Mouse (Mus musculus): ENCODE measurements around the gene Vmn1r55. TPM values are rescaled to one million over a fixed set of nuclear protein-coding genes. Genes with fewer than 3 reads are reported as not detected.
A peak's percentile ranks its signal among the peaks of the same experiment; 100 is the strongest.
"Not testable (repeated sequence)": the region's sequence is repeated elsewhere in the genome, so short reads cannot be mapped to it uniquely, and the experiment has no call there.

Vmn1r55 gene
- 0.01 TPM in 1 of 2 replicates, not detected in the other for polyA plus RNA-seq (2015; fragmentation: Nextera tagmentation; extraction: Ambion mirVana)

- H3K4me1 ChIP-seq (replicated peaks); H3K4me3 ChIP-seq; H3K4me2 ChIP-seq; H3K9me3 ChIP-seq; H3K27me3 ChIP-seq; ATAC-seq (ENCODE audit: low FRiP score); H3K9ac ChIP-seq; H3K27ac ChIP-seq; H3K36me3 ChIP-seq: not testable (repeated sequence)
These were observed at the start of gene Vmn1r55 for GRCm38 (mm10) chr7:5149570-5149969. Gene Vmn1r55, minus strand, starts transcription at chr7:5149670.

- not testable (repeated sequence) for H3K4me2 ChIP-seq; H3K4me3 ChIP-seq; H3K27ac ChIP-seq; H3K9me3 ChIP-seq; H3K9ac ChIP-seq; H3K27me3 ChIP-seq; H3K36me3 ChIP-seq; H3K4me1 ChIP-seq (replicated peaks); ATAC-seq (ENCODE audit: low FRiP score)
These were observed 47.2 kb upstream of the Vmn1r55 start, which contains the start of gene Vmn1r56 for GRCm38 (mm10) chr7:5196647-5197046. Gene Vmn1r56, minus strand, starts transcription at chr7:5196747.

GRCm38 (mm10) chr7:5125549-5126406 lies 23.7 kb downstream of the Vmn1r55 start, which contains the start of gene Rasl2-9:
Gene Rasl2-9, minus strand, starts transcription at chr7:5125950.
- Histone ChIP-seq H3K4me2 (peak within 1 kb of the TSS; percentile 60), H3K36me3 (no peaks in the 10 kb centered on the region), H3K4me1 (replicated peaks) (0 out of 2 replicates have a peak, but pooled peaks cover 5% of the 10 kb centered on the region), H3K27ac (no peak within 1 kb of the TSS), H3K9me3 (no peaks in the 10 kb centered on the region), H3K4me3 (peak within 1 kb of the TSS; percentile 41), H3K27me3 (peaks cover 3% of the 10 kb centered on the region; the same call in 1 of the 2 replicates), H3K9ac (peak within 1 kb of the TSS; percentile 70)
- peak; percentile 83; the same call in 1 of the 2 replicates for ATAC-seq (ENCODE audit: low FRiP score)
- WGBS, result 19% methylated on average over 42 of the region's 42 CpGs

- 89% methylated on average over 8 of the region's 8 CpGs for WGBS
- Histone ChIP-seq H3K4me2 (no peak overlapping the region), H3K4me3 (no peak overlapping the region), H3K36me3 (no peaks in the 10 kb centered on the region), H3K27me3 (peaks cover 3% of the 10 kb centered on the region; the same call in 1 of the 2 replicates), H3K9me3 (no peaks in the 10 kb centered on the region), H3K9ac (no peak overlapping the region), H3K27ac (no peak overlapping the region), H3K4me1 (replicated peaks) (0 out of 2 replicates have a peak, but pooled peaks cover 5% of the 10 kb centered on the region)
- ATAC-seq (ENCODE audit: low FRiP score), result no peak
These were observed 24.4 kb downstream of the Vmn1r55 start for GRCm38 (mm10) chr7:5125078-5125477.

GRCm38 (mm10) chr7:5116850-5117249 lies 32.6 kb downstream of the Vmn1r55 start, which contains the start of gene Rfpl4:
Gene Rfpl4, minus strand, starts transcription at chr7:5116950.
- Histone ChIP-seq H3K9ac (no peak within 1 kb of the TSS), H3K27me3 (no peaks in the 10 kb centered on the region), H3K4me2 (no peak within 1 kb of the TSS), H3K4me1 (replicated peaks) (no peaks in the 10 kb centered on the region), H3K27ac (no peak within 1 kb of the TSS), H3K4me3 (no peak within 1 kb of the TSS), H3K9me3 (no peaks in the 10 kb centered on the region), H3K36me3 (no peaks in the 10 kb centered on the region)
- no peak for ATAC-seq (ENCODE audit: low FRiP score)
- 94% methylated on average over 3 of the region's 3 CpGs for WGBS

- H3K27me3 ChIP-seq, result no peaks in the 10 kb centered on the region
These were observed 36.8 kb downstream of the Vmn1r55 start for GRCm38 (mm10) chr7:5112701-5113100.

GRCm38 (mm10) chr7:5109301-5109700 lies 40.2 kb downstream of the Vmn1r55 start:
- H3K9ac ChIP-seq, result no peak overlapping the region
- no peaks in the 10 kb centered on the region for H3K27me3 ChIP-seq
- no peak overlapping the region for H3K27ac ChIP-seq
- no peaks in the 10 kb centered on the region for H3K36me3 ChIP-seq
- H3K4me3 ChIP-seq, result no peak overlapping the region
- H3K4me2 ChIP-seq, result no peak overlapping the region
- H3K4me1 ChIP-seq (replicated peaks), result no peaks in the 10 kb centered on the region
- 92% methylated on average over 8 of the region's 8 CpGs for WGBS
- ATAC-seq (ENCODE audit: low FRiP score), result no peak
- H3K9me3 ChIP-seq, result no peaks in the 10 kb centered on the region

More at GRCm38 (mm10) chr7:5112701-5113100, 36.8 kb downstream of the Vmn1r55 start:
- ATAC-seq (ENCODE audit: low FRiP score), result no peak
- Histone ChIP-seq H3K27ac (no peak overlapping the region), H3K4me1 (replicated peaks) (no peaks in the 10 kb centered on the region), H3K4me2 (no peak overlapping the region), H3K4me3 (no peak overlapping the region), H3K36me3 (no peaks in the 10 kb centered on the region), H3K9ac (no peak overlapping the region), H3K9me3 (no peaks in the 10 kb centered on the region)
- WGBS, result 51% methylated on average over 3 of the region's 3 CpGs

- ATAC-seq (ENCODE audit: low FRiP score), result no peak
- Histone ChIP-seq H3K27ac (no peak overlapping the region), H3K9ac (no peak overlapping the region), H3K9me3 (no peaks in the 10 kb centered on the region), H3K36me3 (no peaks in the 10 kb centered on the region), H3K4me3 (no peak overlapping the region), H3K27me3 (no peaks in the 10 kb centered on the region), H3K4me2 (no peak overlapping the region), H3K4me1 (replicated peaks) (no peaks in the 10 kb centered on the region)
- 86% methylated on average over 4 of the region's 4 CpGs for WGBS
These were observed 41.2 kb downstream of the Vmn1r55 start for GRCm38 (mm10) chr7:5108272-5108671.

- Histone ChIP-seq H3K9me3 (no peaks in the 10 kb centered on the region), H3K36me3 (peaks cover 25% of the 10 kb centered on the region), H3K4me3 (no peak overlapping the region), H3K27ac (no peak overlapping the region), H3K4me1 (replicated peaks) (no peaks in the 10 kb centered on the region), H3K4me2 (no peak overlapping the region), H3K9ac (no peak overlapping the region), H3K27me3 (no peaks in the 10 kb centered on the region)
- ATAC-seq (ENCODE audit: low FRiP score), result no peak
- 83% methylated on average over 2 of the region's 2 CpGs for whole genome bisulfite sequencing
These were observed 46.9 kb downstream of the Vmn1r55 start for GRCm38 (mm10) chr7:5102564-5102963.

- no peak for ATAC-seq (ENCODE audit: low FRiP score)
- Histone ChIP-seq H3K4me1 (replicated peaks) (no peaks in the 10 kb centered on the region), H3K4me2 (no peak overlapping the region), H3K27me3 (no peaks in the 10 kb centered on the region), H3K4me3 (no peak overlapping the region), H3K9me3 (no peaks in the 10 kb centered on the region), H3K36me3 (peaks cover 38% of the 10 kb centered on the region), H3K9ac (no peak overlapping the region), H3K27ac (no peak overlapping the region)
- WGBS, result 92% methylated on average over 10 of the region's 10 CpGs
These were observed 48.3 kb downstream of the Vmn1r55 start for GRCm38 (mm10) chr7:5101066-5101663.

GRCm38 (mm10) chr7:5099796-5100195 lies 49.7 kb downstream of the Vmn1r55 start:
- Histone ChIP-seq H3K4me1 (replicated peaks) (no peaks in the 10 kb centered on the region), H3K9ac (no peak overlapping the region), H3K9me3 (no peaks in the 10 kb centered on the region), H3K36me3 (peaks cover 52% of the 10 kb centered on the region), H3K27me3 (no peaks in the 10 kb centered on the region), H3K4me3 (no peak overlapping the region), H3K4me2 (no peak overlapping the region), H3K27ac (no peak overlapping the region)
- WGBS, result 87% methylated on average over 3 of the region's 3 CpGs
- no peak for ATAC-seq (ENCODE audit: low FRiP score)

GRCm38 (mm10) chr7:5098769-5099168 lies 50.7 kb downstream of the Vmn1r55 start:
- 91% methylated on average over 5 of the region's 5 CpGs for WGBS
- Histone ChIP-seq H3K4me2 (no peak overlapping the region), H3K4me3 (no peak overlapping the region), H3K27me3 (no peaks in the 10 kb centered on the region), H3K9ac (no peak overlapping the region), H3K4me1 (replicated peaks) (no peaks in the 10 kb centered on the region), H3K9me3 (no peaks in the 10 kb centered on the region), H3K36me3 (peaks cover 62% of the 10 kb centered on the region), H3K27ac (no peak overlapping the region)
- ATAC-seq (ENCODE audit: low FRiP score), result no peak
